Mouse (Mus musculus) thymus, adult 2 months (tissue): ENCODE results near the gene Gstm4.

Experiments used
- CTCF ChIP-seq: fragments of 200-500 bp; IDR thresholded peaks from 2 replicates; pipeline ENCODE4 v1.5.1; 2012; ENCODE audit warnings: mild to moderate bottlenecking, control low read depth, low read length, moderate library complexity, borderline replicate concordance; ENCODE audit not compliant: control insufficient read depth, poor library complexity, insufficient read depth; ENCODE audit errors: extremely low read depth
- POLR2A ChIP-seq: fragments of 200-500 bp; IDR thresholded peaks from 2 replicates; pipeline ENCODE4 v1.6.1; 2012; ENCODE audit warnings: mild to moderate bottlenecking, low read length, control low read depth, moderate library complexity; ENCODE audit not compliant: control insufficient read depth, poor library complexity, insufficient read depth; ENCODE audit errors: extremely low read depth

- TF ChIP-seq CTCF (no peak), POLR2A (no peak)
Observed at GRCm38 (mm10) chr3:108067370-108067934, 22.8 kb upstream of the Gstm4 start.
